Mouse (Mus musculus) adrenal gland, adult 8-10 months (tissue): ENCODE measurements around the gene F9. TPM values are rescaled to one million over a fixed set of nuclear protein-coding genes. Genes with fewer than 3 reads are reported as not detected.
A peak's percentile ranks its signal among the peaks of the same experiment; 100 is the strongest.
"Not testable (repeated sequence)": the region's sequence is repeated elsewhere in the genome, so short reads cannot be mapped to it uniquely, and the experiment has no call there.

ENCODE experiments used
- DNase-seq: peaks from one replicate; pipeline ENCODE4 v3.0.0; 2022
- total RNA-seq, 4 experiments: library from RNA; stranded (reverse); gene quantifications; 2 replicates each; pipeline ENCODE4 v1.2.4; 2022

Gene F9
- total RNA-seq: under 1 TPM in 1 of 4 experiments, not detected in 3; 0.27 TPM

GRCm38 (mm10) chrX:59999221-60000083 is at the start of gene F9:
Gene F9 (plus strand): TSS chrX:59999464.
- DNase-seq: no peak

- DNase-seq: not testable (repeated sequence)
Observed at GRCm38 (mm10) chrX:59969767-59970166, 29.5 kb upstream of the F9 start.

- no peak for DNase-seq
Observed at GRCm38 (mm10) chrX:60000084-60000443, 800 bp downstream of the F9 start.

GRCm38 (mm10) chrX:60001461-60001860 is 2.2 kb downstream of the F9 start:
- DNase-seq: no peak

- peak; percentile 10 for DNase-seq
Observed at GRCm38 (mm10) chrX:60013084-60013676, 13.9 kb downstream of the F9 start.

- DNase-seq: no peak
Observed at GRCm38 (mm10) chrX:60014588-60014987, 15.3 kb downstream of the F9 start.

- no peak for DNase-seq
Observed at GRCm38 (mm10) chrX:60021007-60021406, 21.7 kb downstream of the F9 start.

- DNase-seq: no peak
Observed at GRCm38 (mm10) chrX:60021595-60021994, 22.3 kb downstream of the F9 start.

- no peak for DNase-seq
Observed at GRCm38 (mm10) chrX:60026654-60027053, 27.4 kb downstream of the F9 start.

GRCm38 (mm10) chrX:60054745-60055144 is 55.5 kb downstream of the F9 start:
- no peak for DNase-seq

GRCm38 (mm10) chrX:60055185-60055584 is 55.9 kb downstream of the F9 start:
- DNase-seq: no peak

- DNase-seq: no peak
Observed at GRCm38 (mm10) chrX:60075359-60075758, 76.1 kb downstream of the F9 start.

Other genes starting within 250 kb of the F9 start
- gene Mcf2, start 179.6 kb downstream of the F9 start, total RNA-seq: under 1 TPM in 2 of 4 experiments, not detected in 2; 0.12 to 0.13 TPM